24 mouse cellular contexts compared by ENCODE assay signal in the genomic region with DNA sequence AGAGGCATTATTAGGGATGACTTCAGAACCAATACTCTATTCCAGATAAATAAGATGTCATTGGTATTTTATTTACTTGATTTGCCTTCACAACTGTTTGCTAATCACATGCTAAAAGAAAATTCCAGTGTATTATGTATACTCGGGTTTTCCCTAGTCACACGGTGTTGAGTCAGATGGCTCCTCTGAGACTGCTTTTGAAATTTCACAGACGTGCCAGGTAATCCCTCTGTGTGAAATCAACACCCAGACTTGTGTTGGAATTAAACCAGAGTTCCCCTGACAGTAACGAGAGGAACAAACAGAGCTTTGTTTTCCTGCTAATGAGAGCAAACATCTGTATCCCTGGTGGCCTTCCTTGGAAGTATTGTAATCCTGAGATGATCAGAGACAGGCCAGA.
DNase-seq lines count a peak whose midpoint lies in the region; ATAC-seq and TF ChIP-seq lines count a peak whose summit lies in the region.
"Had no signal": no experiment of that assay in that cellular context is flagged by ENCODE, and none has a peak within 500 bp of the region (broad histone marks: within the 10 kb centered on the region; RNA-seq: fewer than 3 reads in every experiment).

No protein-coding gene starts in this region.

- TF ChIP-seq POLR2A in brain, embryonic 14.5 days (IDR thresholded peaks at IDR 0.05; ENCODE audit: borderline replicate concordance, extremely low read depth, insufficient read depth, insufficient read length, poor library complexity, severe bottlenecking), result no peak

- no peaks in the 10 kb centered on the region for H3K4me1 ChIP-seq in midbrain, embryonic 11.5 days (ENCODE audit: control insufficient read depth, insufficient read depth, low read length)
- no peaks in the 10 kb centered on the region for H3K4me1 ChIP-seq in hindbrain, embryonic 12.5 days
- H3K4me1 ChIP-seq: embryonic facial prominence, embryonic 13.5 days; forebrain, embryonic 10.5 days; forebrain, embryonic 12.5 days had no signal

- H3K27me3 ChIP-seq in midbrain, embryonic 11.5 days (ENCODE audit: control insufficient read depth, insufficient read depth, low read length), result no peaks in the 10 kb centered on the region
- no peaks in the 10 kb centered on the region for H3K27me3 ChIP-seq in hindbrain, embryonic 12.5 days
- H3K27me3 ChIP-seq: CH12.LX; embryonic facial prominence, embryonic 13.5 days; forebrain, embryonic 12.5 days had no signal

- no peak overlapping the region for H3K27ac ChIP-seq in midbrain, embryonic 11.5 days (ENCODE audit: low read depth, low read length)
- H3K27ac ChIP-seq in hindbrain, embryonic 12.5 days, result no peak overlapping the region
- H3K27ac ChIP-seq: embryonic facial prominence, embryonic 13.5 days; forebrain, embryonic 10.5 days; forebrain, embryonic 12.5 days; gastrocnemius, adult 2 months had no signal

- no peak for ATAC-seq in midbrain, embryonic 11.5 days (ENCODE audit: low FRiP score)
- no peak for ATAC-seq in activated CD4-positive, CD25-positive, alpha-beta regulatory T cell, adult 4 months
- ATAC-seq in hindbrain, embryonic 12.5 days (ENCODE audit: low FRiP score), result no peak
- ATAC-seq: CD4-positive, CD25-positive, alpha-beta regulatory T cell, adult 4 months; forebrain, embryonic 14.5 days; forebrain, embryonic 16.5 days had no signal

- H3K4me3 ChIP-seq in midbrain, embryonic 11.5 days (ENCODE audit: low read depth, low read length), result no peak overlapping the region
- H3K4me3 ChIP-seq in hindbrain, embryonic 12.5 days, result no peak overlapping the region
- H3K4me3 ChIP-seq: embryonic facial prominence, embryonic 13.5 days; forebrain, embryonic 10.5 days; forebrain, embryonic 12.5 days; gastrocnemius, adult 2 months had no signal

- no peak overlapping the region for H3K4me2 ChIP-seq in midbrain, embryonic 11.5 days
- H3K4me2 ChIP-seq in hindbrain, embryonic 12.5 days (replicated peaks), result no peak overlapping the region
- H3K4me2 ChIP-seq: embryonic facial prominence, embryonic 13.5 days; forebrain, embryonic 12.5 days had no signal

- DNase-seq in adrenal gland, postnatal 14 days, result peak; percentile 9
- DNase-seq in adrenal gland, postnatal 36 days, result no peak
- peak; percentile 59 for DNase-seq in 3T3-L1 (ENCODE audit: low read depth, low spot score)
- DNase-seq in MN1 (ENCODE audit: low spot score), result peak; percentile 31
- DNase-seq in brain, embryonic 14.5 days (ENCODE audit: low read depth), result peak; percentile 3
- no peak for DNase-seq in midbrain, embryonic 11.5 days (ENCODE audit: low spot score, missing footprints)
- DNase-seq: adrenal gland, adult 2 months; B cell, adult 2 months; cerebellum, adult 11-12 months; cerebellum, adult 2 months; cerebellum, adult 9-10 months; cerebellum, postnatal 10 days; cerebellum, postnatal 25 days; gastrocnemius, adult 2 months had no signal

- TF ChIP-seq CTCF in brain, embryonic 14.5 days (IDR thresholded peaks at IDR 0.05; ENCODE audit: borderline replicate concordance, extremely low read depth, insufficient read depth, insufficient read length), result no peak

- WGBS in midbrain, embryonic 11.5 days, result 53% methylated on average over 4 of the region's 4 CpGs
- 60% methylated on average over 4 of the region's 4 CpGs for WGBS in hindbrain, embryonic 12.5 days

- no peaks in the 10 kb centered on the region for H3K9me3 ChIP-seq in midbrain, embryonic 11.5 days (ENCODE audit: control insufficient read depth, low read length)
- H3K9me3 ChIP-seq in hindbrain, embryonic 12.5 days (replicated peaks), result no peaks in the 10 kb centered on the region
- H3K9me3 ChIP-seq: embryonic facial prominence, embryonic 13.5 days; forebrain, embryonic 10.5 days; forebrain, embryonic 12.5 days; G1E had no signal

- H3K9ac ChIP-seq in midbrain, embryonic 11.5 days (ENCODE audit: low read length), result no peak overlapping the region
- H3K9ac ChIP-seq in hindbrain, embryonic 12.5 days, result no peak overlapping the region
- H3K9ac ChIP-seq: embryonic facial prominence, embryonic 13.5 days; forebrain, embryonic 12.5 days had no signal

- H3K36me3 ChIP-seq in midbrain, embryonic 11.5 days (ENCODE audit: control insufficient read depth, insufficient read depth, low read length), result no peaks in the 10 kb centered on the region
- H3K36me3 ChIP-seq in hindbrain, embryonic 12.5 days, result no peaks in the 10 kb centered on the region
- H3K36me3 ChIP-seq: embryonic facial prominence, embryonic 13.5 days; forebrain, embryonic 10.5 days; forebrain, embryonic 12.5 days; G1E had no signal

Comparison
In these comparisons a context has a peak if more than half of its experiments do, and no peak if none do; other contexts are left out.
1. DNase-seq: peak in adrenal gland, postnatal 14 days (single experiment), 3T3-L1 (single experiment), MN1 (single experiment) and brain, embryonic 14.5 days (single experiment); none in adrenal gland, postnatal 36 days (0 of 2) and midbrain, embryonic 11.5 days (single experiment).